Mouse (Mus musculus): ENCODE results near the gene Tpo.

Gene Tpo

DNA sequence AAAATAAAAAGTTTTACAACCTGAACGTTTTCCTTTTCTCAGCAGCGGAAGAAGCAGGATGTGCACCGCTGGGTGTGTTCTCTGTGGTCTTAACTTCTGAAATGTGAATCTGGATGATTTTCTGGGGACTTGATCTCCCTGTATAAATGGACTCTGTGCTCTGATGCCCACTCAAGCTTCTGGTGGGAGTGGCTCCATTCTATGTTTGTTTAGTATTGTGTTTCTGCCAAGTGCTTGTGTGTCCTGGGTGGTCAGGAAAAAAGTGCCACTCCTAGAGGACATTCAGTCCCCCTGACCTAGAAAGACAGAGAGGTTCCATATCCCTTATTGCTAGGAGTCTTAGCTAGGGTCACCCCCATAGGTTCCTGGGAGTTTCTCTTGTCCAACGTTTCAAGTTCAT lies at the start of gene Tpo:
Gene Tpo (minus strand): TSS at position 101 of the 400 bp plus-strand sequence.
- DNase-seq (ENCODE audit: low spot score in 2 of 2), result no peak

- DNase-seq (ENCODE audit: low spot score in 2 of 2), result no peak
Measured at GRCm38 (mm10) chr12:30181721-30182120, 49.3 kb upstream of the Tpo start.

GRCm38 (mm10) chr12:30179623-30180022 lies 47.2 kb upstream of the Tpo start:
- DNase-seq (ENCODE audit: low spot score in 2 of 2), result no peak

GRCm38 (mm10) chr12:30177966-30178365 lies 45.5 kb upstream of the Tpo start:
- DNase-seq (ENCODE audit: low spot score in 2 of 2), result no peak

GRCm38 (mm10) chr12:30177529-30177928 lies 45.1 kb upstream of the Tpo start:
- no peak for DNase-seq (ENCODE audit: low spot score in 2 of 2)

GRCm38 (mm10) chr12:30168491-30168890 lies 36.1 kb upstream of the Tpo start:
- DNase-seq (ENCODE audit: low spot score in 2 of 2), result no peak

- DNase-seq (ENCODE audit: low spot score in 2 of 2), result no peak
Measured at GRCm38 (mm10) chr12:30164538-30164937, 32.1 kb upstream of the Tpo start.

DNA sequence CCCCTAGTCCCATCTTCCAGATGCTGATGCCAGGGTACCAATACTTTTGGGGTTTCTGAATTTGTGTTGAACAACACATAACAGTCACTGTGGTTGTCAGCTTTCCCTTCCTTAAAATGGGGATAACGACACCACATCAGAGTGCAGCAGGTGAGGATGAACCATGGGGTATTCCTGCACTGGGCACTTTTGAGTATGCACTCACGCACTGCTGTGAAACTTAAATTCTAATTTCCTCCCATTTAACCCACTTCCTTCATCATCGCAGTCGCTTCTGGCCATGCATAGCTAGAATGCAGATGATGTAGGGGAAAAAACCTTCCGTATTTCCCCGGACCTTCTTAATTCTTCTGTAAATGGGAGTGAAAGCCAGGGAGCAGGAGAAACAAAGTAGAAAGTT lies 31.6 kb upstream of the Tpo start:
- DNase-seq (ENCODE audit: low spot score in 2 of 2), result no peak

DNA sequence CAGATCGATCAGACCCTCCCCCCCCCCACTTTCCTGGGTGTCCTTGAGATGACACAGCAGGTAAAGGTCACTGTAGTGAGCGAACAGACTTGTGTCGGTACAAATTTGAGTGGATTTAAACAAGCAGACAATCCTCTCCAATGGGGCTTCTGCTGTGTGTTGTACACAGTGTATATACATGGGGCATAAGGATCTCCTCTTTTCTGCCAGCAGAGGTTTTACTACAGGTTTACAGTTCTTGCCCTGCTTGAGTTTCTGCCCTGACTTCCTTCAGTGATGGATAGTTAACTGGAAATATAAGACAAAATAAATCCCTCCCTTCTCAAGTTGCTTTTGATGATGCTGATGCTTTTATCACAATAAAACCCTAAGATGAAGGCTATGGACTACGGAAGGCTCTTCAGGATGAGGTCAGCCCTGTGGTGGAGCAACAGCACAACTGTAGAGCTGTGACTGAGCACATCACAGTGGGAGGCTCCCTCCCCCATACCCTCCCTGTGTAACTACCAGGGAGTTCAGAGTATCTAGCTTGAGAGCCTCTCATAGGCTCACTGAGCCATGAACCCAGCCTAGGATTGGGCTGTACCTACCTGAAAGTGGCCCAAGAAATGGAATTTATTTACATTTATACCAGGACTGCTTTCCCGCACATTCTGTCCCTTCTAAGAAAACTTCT lies 29.4 kb upstream of the Tpo start:
- no peak for DNase-seq (ENCODE audit: low spot score in 2 of 2)

GRCm38 (mm10) chr12:30160475-30160874 lies 28.1 kb upstream of the Tpo start:
- no peak for DNase-seq (ENCODE audit: low spot score in 2 of 2)

GRCm38 (mm10) chr12:30159788-30160187 lies 27.4 kb upstream of the Tpo start:
- no peak for DNase-seq (ENCODE audit: low spot score in 2 of 2)

- DNase-seq (ENCODE audit: low spot score in 2 of 2), result no peak
Measured at GRCm38 (mm10) chr12:30154079-30154673, 21.8 kb upstream of the Tpo start.

DNA sequence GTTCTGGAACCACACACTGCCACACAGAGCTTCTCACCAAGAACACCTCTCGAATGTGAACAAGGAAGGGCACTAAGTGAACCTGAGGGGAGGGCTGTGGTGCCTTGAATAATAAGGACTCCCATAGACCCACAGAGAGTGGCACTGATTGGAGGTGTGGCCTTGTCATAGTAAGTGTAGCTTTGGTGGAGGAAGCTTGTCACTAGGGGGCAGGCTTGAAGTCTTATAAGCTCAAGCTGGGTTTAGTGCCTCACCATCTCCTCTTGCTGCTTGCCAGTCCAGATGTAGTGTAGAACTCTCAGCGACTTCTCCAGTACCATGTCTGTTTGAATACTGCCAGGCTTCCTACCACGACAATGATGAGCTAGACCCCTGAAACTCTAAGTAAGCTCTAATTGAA lies 9.7 kb upstream of the Tpo start:
- no peak for DNase-seq (ENCODE audit: low spot score in 2 of 2)

DNA sequence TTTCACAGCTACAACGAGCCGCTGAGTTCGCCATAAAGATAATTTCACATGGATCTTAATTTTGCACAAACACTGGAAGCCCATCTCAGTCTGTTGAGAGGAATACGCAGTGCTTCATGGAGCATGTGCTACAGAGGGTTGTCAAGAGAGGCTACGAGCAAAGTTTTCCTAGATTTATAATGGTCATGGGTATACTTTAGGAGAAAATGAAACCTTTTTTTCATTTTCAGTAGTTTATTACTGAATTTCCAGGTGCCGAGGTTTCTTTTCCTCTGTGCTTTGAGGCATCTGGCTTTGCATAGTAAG lies 3.1 kb downstream of the Tpo start:
- DNase-seq (ENCODE audit: low spot score in 2 of 2), result no peak

DNA sequence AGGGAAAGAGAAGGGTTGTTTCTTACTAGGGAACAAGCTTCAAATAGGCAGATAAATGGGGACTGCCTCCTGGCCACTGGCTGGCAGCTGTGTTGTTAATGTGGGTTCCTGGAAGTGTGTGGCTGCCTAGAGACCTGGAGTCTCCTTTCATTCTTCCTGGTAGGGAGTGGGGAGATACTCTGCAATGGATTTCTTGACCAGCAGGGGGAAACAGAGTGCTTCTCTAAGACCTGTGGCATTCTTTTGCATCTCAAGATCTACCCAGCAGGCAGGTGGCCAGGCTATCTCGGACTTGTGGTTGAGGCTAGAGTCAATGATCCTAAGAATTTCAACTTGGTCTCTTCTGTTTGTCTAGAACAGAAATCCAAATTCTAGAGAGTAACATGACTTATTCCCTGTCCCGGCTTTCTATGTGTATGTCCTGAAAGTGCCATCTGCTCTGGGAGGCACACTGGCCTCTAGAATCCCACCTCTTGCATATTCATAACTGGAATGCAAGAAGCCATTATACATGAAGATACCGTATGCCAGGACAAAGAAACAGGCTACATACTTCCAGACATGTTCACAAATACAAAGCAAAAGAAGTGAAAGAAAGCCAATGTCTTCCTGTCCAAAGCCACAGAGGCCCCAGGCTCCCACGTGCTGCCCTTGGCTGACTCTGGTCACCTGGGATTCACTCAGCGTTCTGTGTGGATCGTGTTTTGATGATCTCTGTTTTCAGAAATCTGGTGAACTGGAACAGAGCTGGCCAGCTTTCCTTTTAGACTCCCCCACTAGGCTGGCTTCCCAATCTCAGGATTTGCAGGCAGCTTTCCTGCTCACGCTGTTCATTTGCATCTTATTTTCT lies 3.6 kb downstream of the Tpo start:
- peak; percentile 22 to 23 for DNase-seq (ENCODE audit: low spot score in 2 of 2)

- DNase-seq (ENCODE audit: low spot score in 2 of 2), result no peak
Measured at GRCm38 (mm10) chr12:30122347-30122746, 10.1 kb downstream of the Tpo start.

DNA sequence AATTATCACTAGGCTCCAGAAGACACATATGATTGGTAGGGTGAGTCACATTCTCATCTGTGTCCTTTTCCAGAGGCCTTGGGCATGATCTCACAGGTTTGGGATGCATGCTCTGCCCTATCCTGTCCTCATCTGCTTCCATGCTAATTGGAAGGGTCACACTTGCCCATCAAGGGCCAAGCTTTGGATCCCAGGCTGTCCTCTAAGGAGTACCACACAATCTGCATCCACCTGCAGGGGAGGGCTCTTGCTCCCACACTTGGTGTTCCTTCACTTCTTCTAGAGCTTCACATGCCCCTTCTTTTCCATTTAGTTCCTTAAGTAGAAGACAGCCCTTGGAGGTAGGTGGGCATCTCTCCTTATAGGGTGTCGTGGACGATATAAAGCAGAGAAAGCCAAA lies 20.2 kb downstream of the Tpo start:
- DNase-seq (ENCODE audit: low spot score in 2 of 2), result no peak

DNA sequence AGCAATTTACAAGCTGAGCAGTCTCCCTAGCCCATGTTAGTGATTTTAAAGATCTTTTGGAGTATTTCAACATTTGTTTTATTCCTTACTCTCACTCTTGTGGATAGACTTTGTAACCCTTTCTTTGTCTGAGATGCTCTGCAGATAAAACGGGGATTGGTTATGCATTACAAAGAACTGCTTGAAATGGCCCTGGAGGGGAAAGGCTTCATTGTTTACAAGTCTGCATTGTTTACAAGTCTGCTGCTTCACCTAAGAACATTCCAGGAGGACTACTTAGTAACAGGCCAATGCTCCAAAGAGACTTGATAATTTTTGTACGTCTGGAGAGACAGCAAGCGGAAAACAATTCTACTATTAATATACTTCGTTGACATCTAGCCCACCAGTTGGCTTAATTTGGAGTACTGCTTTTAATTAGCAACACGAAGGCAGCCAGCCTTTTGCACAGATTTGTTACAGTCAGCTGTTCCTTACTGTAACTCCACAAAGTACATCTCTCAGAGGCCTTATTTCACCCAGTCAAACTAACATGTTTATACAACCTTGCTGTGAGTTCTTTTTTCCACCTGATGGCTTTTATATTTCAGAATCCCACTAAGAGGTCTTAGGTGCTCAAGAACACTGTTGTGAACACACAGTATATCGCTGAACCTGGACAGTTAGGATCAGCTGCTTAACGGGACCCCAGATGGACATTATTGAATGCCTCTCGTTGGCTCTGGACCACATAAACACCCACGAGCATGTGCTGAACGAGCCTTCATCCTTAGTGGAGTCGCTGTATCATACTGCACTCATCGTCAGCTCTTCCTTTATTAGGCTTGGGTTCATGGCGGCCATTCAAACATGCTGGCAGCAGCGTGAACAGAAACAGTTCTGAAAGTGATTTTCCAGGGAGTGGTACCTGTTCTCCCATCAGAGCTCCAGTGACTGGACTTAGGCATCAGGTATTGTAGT lies 22.5 kb downstream of the Tpo start:
- DNase-seq (ENCODE audit: low spot score in 2 of 2), result no peak

- no peak for DNase-seq (ENCODE audit: low spot score in 2 of 2)
Measured at GRCm38 (mm10) chr12:30102891-30103565, 29.4 kb downstream of the Tpo start.

DNA sequence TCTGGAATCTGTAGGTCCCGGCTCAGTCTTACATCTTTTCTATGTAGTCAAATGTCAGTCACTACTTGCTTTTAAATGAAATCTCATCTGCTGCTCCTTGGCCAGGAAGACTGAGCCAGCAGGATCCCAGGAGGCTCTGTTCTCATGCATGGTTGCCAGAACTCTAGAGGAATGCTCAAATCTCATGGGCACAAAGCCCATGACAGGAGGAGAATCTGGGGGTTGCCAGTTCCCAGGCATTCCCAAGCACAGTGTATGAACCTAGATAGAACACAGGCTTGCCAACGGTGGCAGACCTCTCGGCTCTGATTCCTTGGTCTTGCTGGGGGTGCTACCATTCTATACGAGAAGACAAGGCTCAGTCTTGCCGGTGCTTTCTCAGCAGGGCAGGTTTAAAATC lies 40.3 kb downstream of the Tpo start:
- no peak for DNase-seq (ENCODE audit: low spot score in 2 of 2)

- no peak for DNase-seq (ENCODE audit: low spot score in 2 of 2)
Measured at GRCm38 (mm10) chr12:30083971-30084370, 48.5 kb downstream of the Tpo start.

Data from urinary bladder, adult 18-20 months (tissue).